Mouse (Mus musculus): ENCODE results near the gene Gm10491. TPM values are rescaled to one million over a fixed set of nuclear protein-coding genes. Genes with fewer than 3 reads are reported as not detected.
"Not testable (repeated sequence)": the region's sequence is repeated elsewhere in the genome, so short reads cannot be mapped to it uniquely, and the experiment has no call there.

Gene Gm10491
- polyA plus RNA-seq, 1 experiment, result not detected

GRCm38 (mm10) chrX:7910473-7910872, 2.8 kb upstream of the Gm10491 start:
- Histone ChIP-seq H3K4me3 (ENCODE audit: insufficient read depth, low read depth, low read length) (no peak overlapping the region), H3K27ac (replicated peaks; ENCODE audit: low read depth, low read length) (no peak overlapping the region), H3K4me1 (ENCODE audit: control insufficient read depth, insufficient read depth, insufficient read length, low read length) (no peaks in the 10 kb centered on the region)

- H3K27ac ChIP-seq (replicated peaks; ENCODE audit: low read depth, low read length); H3K4me1 ChIP-seq (ENCODE audit: control insufficient read depth, insufficient read depth, insufficient read length, low read length); H3K4me3 ChIP-seq (ENCODE audit: insufficient read depth, low read depth, low read length): not testable (repeated sequence)
Measured at GRCm38 (mm10) chrX:7909242-7909641, 1.6 kb upstream of the Gm10491 start, which contains the start of gene Gm10490. Gene Gm10490, plus strand, starts transcription at chrX:7909542.

- no peaks in the 10 kb centered on the region for H3K4me1 ChIP-seq (ENCODE audit: control insufficient read depth, insufficient read depth, insufficient read length, low read length)
Measured at GRCm38 (mm10) chrX:7904441-7904840, 3.2 kb downstream of the Gm10491 start.

GRCm38 (mm10) chrX:7898880-7899874, 8.5 kb downstream of the Gm10491 start, which contains the start of the genes Pqbp1 and Timm17b:
Gene Pqbp1, minus strand, starts transcription at chrX:7899269.
Gene Timm17b, plus strand, starts transcription at chrX:7899357.
- peak within 1 kb of the TSS; percentile 98 for H3K27ac ChIP-seq (replicated peaks; ENCODE audit: low read depth, low read length)
- H3K4me1 ChIP-seq (ENCODE audit: control insufficient read depth, insufficient read depth, insufficient read length, low read length), result no peaks in the 10 kb centered on the region
- peak within 1 kb of the TSS; percentile 96 for H3K4me3 ChIP-seq (ENCODE audit: insufficient read depth, low read depth, low read length)

More at GRCm38 (mm10) chrX:7904441-7904840, 3.2 kb downstream of the Gm10491 start:
- H3K27ac ChIP-seq (replicated peaks; ENCODE audit: low read depth, low read length), result no peak overlapping the region
- no peak overlapping the region for H3K4me3 ChIP-seq (ENCODE audit: insufficient read depth, low read depth, low read length)

- peak overlapping the region; percentile 66 for H3K27ac ChIP-seq (replicated peaks; ENCODE audit: low read depth, low read length)
- no peaks in the 10 kb centered on the region for H3K4me1 ChIP-seq (ENCODE audit: control insufficient read depth, insufficient read depth, insufficient read length, low read length)
- peak overlapping the region; percentile 67 for H3K4me3 ChIP-seq (ENCODE audit: insufficient read depth, low read depth, low read length)
Measured at GRCm38 (mm10) chrX:7898211-7898610, 9.4 kb downstream of the Gm10491 start.

- peak within 1 kb of the TSS; percentile 79 for H3K27ac ChIP-seq (replicated peaks; ENCODE audit: low read depth, low read length)
- no peaks in the 10 kb centered on the region for H3K4me1 ChIP-seq (ENCODE audit: control insufficient read depth, insufficient read depth, insufficient read length, low read length)
- H3K4me3 ChIP-seq (ENCODE audit: insufficient read depth, low read depth, low read length), result peak within 1 kb of the TSS; percentile 86
Measured at GRCm38 (mm10) chrX:7883841-7884567, 23.6 kb downstream of the Gm10491 start, which contains the start of gene Slc35a2. Gene Slc35a2, plus strand, starts transcription at chrX:7884028.

GRCm38 (mm10) chrX:7879819-7880218, 27.8 kb downstream of the Gm10491 start:
- H3K27ac ChIP-seq (replicated peaks; ENCODE audit: low read depth, low read length), result no peak overlapping the region
- H3K4me3 ChIP-seq (ENCODE audit: insufficient read depth, low read depth, low read length), result no peak overlapping the region; the same call in 1 of the 2 replicates

GRCm38 (mm10) chrX:7878495-7878894, 29.1 kb downstream of the Gm10491 start:
- Histone ChIP-seq H3K4me1 (ENCODE audit: control insufficient read depth, insufficient read depth, insufficient read length, low read length) (peaks cover 2% of the 10 kb centered on the region; the same call in 1 of the 2 replicates), H3K27ac (replicated peaks; ENCODE audit: low read depth, low read length) (no peak overlapping the region)

More at GRCm38 (mm10) chrX:7879819-7880218, 27.8 kb downstream of the Gm10491 start:
- peaks cover 2% of the 10 kb centered on the region; the same call in 1 of the 2 replicates for H3K4me1 ChIP-seq (ENCODE audit: control insufficient read depth, insufficient read depth, insufficient read length, low read length)

GRCm38 (mm10) chrX:7878007-7878419, 29.6 kb downstream of the Gm10491 start, which contains the start of gene Pim2:
Gene Pim2, plus strand, starts transcription at chrX:7878262.
- Histone ChIP-seq H3K4me3 (ENCODE audit: insufficient read depth, low read depth, low read length) (peak within 1 kb of the TSS; percentile 62), H3K4me1 (ENCODE audit: control insufficient read depth, insufficient read depth, insufficient read length, low read length) (peaks cover 2% of the 10 kb centered on the region; the same call in 1 of the 2 replicates), H3K27ac (replicated peaks; ENCODE audit: low read depth, low read length) (no peak within 1 kb of the TSS)

More at GRCm38 (mm10) chrX:7878495-7878894, 29.1 kb downstream of the Gm10491 start:
- peak overlapping the region; percentile 62 for H3K4me3 ChIP-seq (ENCODE audit: insufficient read depth, low read depth, low read length)

- H3K27ac ChIP-seq (replicated peaks; ENCODE audit: low read depth, low read length), result no peak overlapping the region
- H3K4me1 ChIP-seq (ENCODE audit: control insufficient read depth, insufficient read depth, insufficient read length, low read length), result no peaks in the 10 kb centered on the region
- H3K4me3 ChIP-seq (ENCODE audit: insufficient read depth, low read depth, low read length), result no peak overlapping the region
Measured at GRCm38 (mm10) chrX:7869826-7870225, 37.8 kb downstream of the Gm10491 start.

GRCm38 (mm10) chrX:7868506-7868905, 39.1 kb downstream of the Gm10491 start:
- H3K4me3 ChIP-seq (ENCODE audit: insufficient read depth, low read depth, low read length), result no peak overlapping the region
- H3K27ac ChIP-seq (replicated peaks; ENCODE audit: low read depth, low read length), result no peak overlapping the region
- no peaks in the 10 kb centered on the region for H3K4me1 ChIP-seq (ENCODE audit: control insufficient read depth, insufficient read depth, insufficient read length, low read length)

- Histone ChIP-seq H3K4me3 (ENCODE audit: insufficient read depth, low read depth, low read length) (no peak overlapping the region), H3K27ac (replicated peaks; ENCODE audit: low read depth, low read length) (no peak overlapping the region), H3K4me1 (ENCODE audit: control insufficient read depth, insufficient read depth, insufficient read length, low read length) (no peaks in the 10 kb centered on the region)
Measured at GRCm38 (mm10) chrX:7867141-7867540, 40.5 kb downstream of the Gm10491 start.

- Histone ChIP-seq H3K4me1 (ENCODE audit: control insufficient read depth, insufficient read depth, insufficient read length, low read length) (no peaks in the 10 kb centered on the region), H3K4me3 (ENCODE audit: insufficient read depth, low read depth, low read length) (no peak overlapping the region)
Measured at GRCm38 (mm10) chrX:7865786-7866185, 41.8 kb downstream of the Gm10491 start.

GRCm38 (mm10) chrX:7865343-7865742, 42.3 kb downstream of the Gm10491 start:
- no peak overlapping the region for H3K4me3 ChIP-seq (ENCODE audit: insufficient read depth, low read depth, low read length)
- no peaks in the 10 kb centered on the region for H3K4me1 ChIP-seq (ENCODE audit: control insufficient read depth, insufficient read depth, insufficient read length, low read length)
- H3K27ac ChIP-seq (replicated peaks; ENCODE audit: low read depth, low read length), result no peak overlapping the region

More at GRCm38 (mm10) chrX:7865786-7866185, 41.8 kb downstream of the Gm10491 start:
- no peak overlapping the region for H3K27ac ChIP-seq (replicated peaks; ENCODE audit: low read depth, low read length)

- Histone ChIP-seq H3K27ac (replicated peaks; ENCODE audit: low read depth, low read length) (no peak overlapping the region), H3K4me3 (ENCODE audit: insufficient read depth, low read depth, low read length) (no peak overlapping the region), H3K4me1 (ENCODE audit: control insufficient read depth, insufficient read depth, insufficient read length, low read length) (no peaks in the 10 kb centered on the region)
Measured at GRCm38 (mm10) chrX:7864551-7864950, 43.1 kb downstream of the Gm10491 start.
